Mouse (Mus musculus): ENCODE results near the gene Dusp3.
"Not testable (repeated sequence)": the region's sequence is repeated elsewhere in the genome, so short reads cannot be mapped to it uniquely, and the experiment has no call there.

Gene Dusp3

GRCm38 (mm10) chr11:102010140-102010539 is 23.3 kb upstream of the Dusp3 start:
- DNase-seq = no peak

DNA sequence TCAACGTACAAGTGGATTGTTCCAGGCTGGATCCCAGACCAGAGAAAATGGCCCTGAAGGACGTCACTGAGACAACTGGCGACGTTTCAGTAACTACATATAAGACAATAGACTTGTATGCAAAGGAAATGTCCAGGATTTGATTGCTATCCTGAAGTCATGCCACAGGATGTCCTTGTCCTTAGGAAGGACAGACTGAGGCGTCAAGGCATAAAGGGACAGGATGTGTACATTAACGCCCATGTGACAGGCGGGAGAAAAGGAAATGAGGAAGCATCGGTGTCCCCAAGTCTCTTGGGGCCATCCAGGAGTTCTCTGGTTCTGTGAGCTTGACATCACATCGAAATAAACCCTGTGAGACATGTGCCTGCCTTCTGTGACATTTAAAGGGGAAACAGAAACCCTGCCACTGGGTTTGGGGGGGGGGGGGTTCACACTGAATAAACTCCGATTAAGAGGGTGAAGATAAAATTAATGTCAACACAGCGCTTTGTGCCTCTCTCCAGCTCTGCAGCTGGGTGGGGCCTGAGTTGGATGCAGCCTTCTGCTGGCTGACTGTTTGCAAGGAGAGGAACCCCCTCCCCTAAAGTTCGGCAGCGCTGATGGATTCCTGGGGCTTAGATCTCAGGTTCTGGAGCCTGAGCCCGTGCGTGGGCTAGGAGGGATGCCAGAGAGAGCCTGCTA is 22.3 kb upstream of the Dusp3 start:
- peak; percentile 45 to 63 for DNase-seq

DNA sequence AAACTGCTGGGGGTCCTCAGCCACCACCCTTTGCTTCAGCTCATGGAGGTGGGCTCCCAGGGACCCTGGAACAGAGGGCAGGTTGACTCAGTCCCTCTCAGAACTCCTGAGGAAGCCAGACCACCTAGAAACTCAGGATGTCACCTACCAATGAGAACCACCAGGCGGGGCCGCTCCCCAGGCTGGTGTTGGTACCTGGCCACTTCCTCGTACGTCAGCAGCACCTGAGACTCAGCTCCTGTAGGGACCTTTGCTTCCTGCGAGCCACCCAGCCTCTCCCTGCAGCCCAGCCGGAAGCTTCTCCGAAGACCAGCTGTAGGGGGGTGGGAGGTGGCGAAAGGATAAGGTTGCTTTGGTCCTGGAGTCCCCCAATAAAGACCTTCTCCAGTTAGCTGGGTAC is 21.6 kb upstream of the Dusp3 start:
- no peak for DNase-seq

- DNase-seq = no peak
Observed at GRCm38 (mm10) chr11:102006688-102007087, 19.9 kb upstream of the Dusp3 start.

DNA sequence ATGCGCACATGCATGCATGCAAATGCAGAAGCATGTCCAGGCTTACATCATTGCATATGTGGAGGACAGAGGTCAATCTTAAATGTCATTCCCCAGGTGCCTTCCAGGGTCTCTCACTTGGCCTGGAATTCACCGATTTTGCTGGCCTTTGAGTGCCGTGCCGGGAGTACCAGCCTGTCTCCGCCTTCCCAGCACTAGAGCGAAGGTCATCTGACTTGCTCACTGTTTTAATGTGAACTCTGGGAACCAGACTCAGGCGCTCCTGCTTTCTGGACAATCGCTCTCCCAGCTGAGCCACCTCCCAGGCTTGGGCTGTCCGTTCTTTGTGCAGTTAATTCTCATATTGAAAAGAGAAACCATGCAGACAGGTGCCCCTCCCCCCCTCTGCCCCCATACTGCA is 19.5 kb upstream of the Dusp3 start:
- DNase-seq = no peak

DNA sequence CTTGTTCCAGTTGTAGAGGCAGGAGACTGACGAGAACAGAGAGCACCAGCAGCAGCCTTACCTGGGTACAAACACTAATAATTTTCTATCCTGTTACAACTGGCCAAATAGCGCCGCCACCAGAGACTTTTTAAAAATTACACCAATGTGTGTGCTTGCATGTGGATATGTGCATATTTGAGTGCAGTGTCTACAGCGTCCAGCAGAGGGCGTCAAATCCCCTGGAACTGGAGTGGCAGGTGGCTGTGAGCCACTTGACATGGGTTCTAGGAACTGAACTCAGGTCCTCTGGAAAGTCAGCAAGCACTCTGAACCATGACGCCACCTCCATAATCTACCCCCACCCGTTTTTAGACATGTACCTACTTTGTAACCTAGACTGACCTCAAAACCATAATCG is 17.4 kb upstream of the Dusp3 start:
- DNase-seq = no peak

DNA sequence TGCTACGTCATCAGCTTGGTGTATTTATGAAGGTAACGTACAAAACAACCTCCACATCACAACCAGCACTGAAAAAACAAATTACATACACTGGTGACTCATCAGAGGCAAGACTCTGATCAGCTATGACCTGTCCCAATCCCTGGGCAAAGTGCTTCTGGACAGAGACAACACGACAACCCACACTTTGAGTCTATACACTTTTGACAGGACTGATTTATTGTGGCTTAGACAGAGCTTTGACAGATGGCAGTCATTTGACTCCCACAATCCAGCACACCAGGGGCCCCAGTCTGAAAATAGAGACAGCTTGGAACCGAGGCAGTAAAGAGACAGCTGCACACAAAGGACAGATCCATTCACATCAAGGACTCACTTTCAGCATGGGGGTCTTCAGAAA is 12.7 kb upstream of the Dusp3 start:
- DNase-seq = no peak

DNA sequence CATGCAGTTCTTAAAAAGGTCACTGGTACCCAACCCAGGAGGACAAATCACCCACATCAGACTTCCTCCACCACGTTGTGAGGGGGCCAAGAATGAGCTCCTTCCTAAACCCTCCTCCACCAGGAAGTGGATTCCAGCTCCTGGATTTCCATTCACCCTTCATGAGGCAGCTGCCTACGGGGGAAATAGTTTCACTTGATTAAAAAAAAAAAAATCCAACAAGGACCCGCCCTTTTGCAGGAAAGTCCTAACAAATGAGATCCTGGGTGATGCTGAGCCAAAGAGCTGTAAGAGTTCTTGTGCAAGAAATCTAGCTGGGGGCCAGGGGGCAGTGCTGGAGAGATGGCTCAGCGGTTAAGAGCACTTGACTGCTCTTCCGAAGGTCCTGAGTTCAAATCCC is 11.4 kb upstream of the Dusp3 start:
- peak; percentile 35 to 36 for DNase-seq

DNA sequence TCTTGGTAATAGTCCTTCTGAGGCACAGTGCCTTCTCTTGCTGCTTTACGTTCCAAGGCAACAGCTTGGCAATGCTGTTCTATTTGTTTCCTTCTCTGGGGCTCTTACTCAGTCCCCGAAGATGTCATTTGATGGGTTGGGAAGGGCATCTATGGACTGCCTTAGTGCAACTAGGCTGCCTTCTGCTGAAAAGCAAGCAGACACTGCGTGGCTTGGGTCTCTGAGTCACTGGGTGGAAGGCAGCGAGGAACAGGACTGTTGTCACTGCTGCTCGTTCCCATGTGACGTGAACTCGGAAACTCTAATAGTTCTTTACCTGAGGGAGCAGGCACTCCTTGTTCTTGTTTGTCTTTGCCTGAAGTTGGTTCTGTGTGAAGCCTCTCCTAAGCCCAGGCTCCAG is 9.1 kb upstream of the Dusp3 start:
- DNase-seq = no peak

- DNase-seq = no peak
Observed at GRCm38 (mm10) chr11:101994100-101994499, 7.3 kb upstream of the Dusp3 start.

GRCm38 (mm10) chr11:101992411-101992810 is 5.6 kb upstream of the Dusp3 start:
- no peak for DNase-seq

GRCm38 (mm10) chr11:101991813-101992212 is 5.0 kb upstream of the Dusp3 start:
- no peak for DNase-seq

- DNase-seq = no peak
Observed at GRCm38 (mm10) chr11:101990244-101990643, 3.4 kb upstream of the Dusp3 start.

DNA sequence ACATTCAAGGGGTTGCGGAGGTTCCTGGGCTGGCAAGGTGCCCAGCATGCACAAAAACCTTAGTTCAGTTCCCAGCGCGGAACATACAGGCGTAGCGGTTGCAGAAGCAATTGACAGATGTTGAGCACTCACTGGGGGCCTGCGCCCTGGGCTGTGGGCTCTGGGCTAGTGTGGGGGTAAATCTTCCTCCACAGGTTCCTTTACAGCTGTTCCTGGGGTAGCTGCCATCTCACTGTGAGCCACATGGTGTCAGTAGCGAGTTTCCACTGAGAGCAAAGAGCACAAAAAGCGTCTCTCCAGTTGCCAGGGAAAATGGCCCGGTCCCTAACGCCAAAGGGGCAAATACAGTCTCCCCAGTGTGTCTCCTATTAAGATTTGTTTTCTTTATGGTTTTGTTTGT is 823 bp downstream of the Dusp3 start:
- DNase-seq = peak; percentile 86 to 90

- not testable (repeated sequence) for DNase-seq
Observed at GRCm38 (mm10) chr11:101985450-101985849, 1.4 kb downstream of the Dusp3 start.

GRCm38 (mm10) chr11:101984054-101985025 is 2.5 kb downstream of the Dusp3 start, which contains the start of gene Cfap97d1:
Gene Cfap97d1, plus strand, starts transcription at chr11:101984279.
- DNase-seq = peak; percentile 96 to 97

DNA sequence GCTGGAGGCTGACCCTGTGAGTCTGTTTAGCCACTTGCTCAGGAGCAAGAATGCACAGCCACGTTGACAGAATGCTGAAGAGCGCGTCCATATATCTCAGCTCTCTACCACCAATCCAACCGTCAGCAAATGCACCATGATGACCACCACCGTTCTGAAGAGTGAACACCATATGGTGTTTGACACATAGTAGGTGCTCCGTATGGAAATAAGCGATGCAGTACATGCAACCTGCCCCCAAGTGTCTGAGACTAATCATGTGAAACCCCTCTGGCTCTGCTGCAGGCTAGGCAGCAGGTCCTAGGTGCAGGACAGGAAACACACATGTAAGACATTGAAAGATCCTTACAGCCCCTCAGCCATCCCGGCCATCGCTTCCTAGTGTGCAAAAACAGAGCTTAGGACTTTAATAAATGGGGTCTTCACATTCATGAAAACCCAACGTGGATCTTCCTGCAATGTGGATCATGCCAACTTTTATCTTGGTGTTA is 3.3 kb downstream of the Dusp3 start:
- DNase-seq = no peak

GRCm38 (mm10) chr11:101982981-101983411 is 3.8 kb downstream of the Dusp3 start:
- peak; percentile 36 to 55 for DNase-seq

DNA sequence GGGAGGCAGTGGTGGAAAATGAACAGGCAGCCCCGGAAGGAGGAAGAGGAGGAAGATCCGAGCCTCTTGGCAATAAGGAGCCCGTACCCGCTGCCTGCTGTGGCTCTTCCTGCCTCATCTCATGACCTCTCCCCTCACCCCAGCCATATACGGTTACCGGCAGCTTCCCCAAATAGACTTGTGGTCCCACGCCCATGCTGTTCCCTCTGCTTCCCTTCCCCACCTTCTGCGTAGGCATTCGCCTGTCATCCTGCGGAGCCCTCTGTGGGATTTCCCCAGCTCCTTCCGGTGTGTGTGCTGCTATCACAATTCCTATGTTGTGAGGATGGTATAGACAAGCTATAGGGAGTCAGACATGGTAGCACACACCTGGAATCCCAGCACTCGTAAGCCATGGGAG is 5.0 kb downstream of the Dusp3 start:
- DNase-seq = peak; percentile 69 to 70

DNA sequence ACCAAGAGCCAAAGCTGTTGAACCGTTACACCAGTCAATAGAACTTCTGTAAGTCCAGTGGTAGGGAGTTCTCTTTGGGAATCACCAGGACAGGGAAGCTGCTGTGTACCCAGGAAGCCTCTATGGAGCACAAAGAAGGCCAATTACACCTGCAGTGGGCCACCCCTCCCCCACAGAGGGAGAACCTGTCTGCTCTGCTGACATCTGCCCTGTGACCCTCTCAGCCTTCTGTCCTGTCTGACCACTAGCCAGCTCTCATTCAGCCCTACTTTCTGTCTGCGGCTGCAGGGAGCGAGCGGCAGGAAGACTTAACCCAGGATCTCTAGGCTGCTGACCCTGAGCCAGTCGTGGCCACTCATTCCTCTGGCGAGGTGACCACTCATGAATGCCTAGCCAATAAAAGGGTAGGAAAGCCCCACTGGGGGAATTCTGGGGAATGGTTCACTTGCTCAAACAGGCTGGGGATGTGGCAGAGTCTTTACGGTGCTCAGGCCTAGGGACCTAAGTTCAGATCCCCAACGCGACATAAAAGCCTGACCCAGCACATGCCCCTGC is 6.1 kb downstream of the Dusp3 start:
- DNase-seq = no peak

- DNase-seq = no peak
Observed at GRCm38 (mm10) chr11:101979140-101979539, 7.7 kb downstream of the Dusp3 start.

- no peak for DNase-seq
Observed at GRCm38 (mm10) chr11:101976949-101977348, 9.9 kb downstream of the Dusp3 start.

DNA sequence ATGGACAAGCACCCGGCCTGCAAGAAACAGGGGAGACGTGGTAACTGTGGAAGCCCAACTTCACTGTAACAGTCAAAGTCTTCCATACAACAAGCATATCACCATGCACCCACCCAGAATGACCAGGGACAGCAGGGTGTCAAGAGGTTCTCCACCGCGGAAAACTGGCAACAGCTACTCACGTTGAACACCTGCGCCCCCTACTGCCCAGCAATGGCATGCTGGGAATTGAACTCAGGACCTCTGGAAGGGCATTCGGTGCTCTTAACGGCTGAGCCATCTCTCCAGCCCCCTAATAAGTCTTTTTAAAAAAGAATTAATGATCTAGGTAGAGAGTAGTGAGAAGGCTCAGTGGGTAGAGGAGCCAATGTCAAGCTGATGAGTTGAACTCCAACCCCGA is 11.9 kb downstream of the Dusp3 start:
- DNase-seq = peak in 1 of 2 experiments; percentile 49

All from lung, postnatal 4 days (tissue).